Mouse (Mus musculus) lung, adult 2 months (tissue): ENCODE data around the gene Bcl2l12.

Experiments
- CTCF ChIP-seq: fragments of 200-500 bp; IDR thresholded peaks from 2 replicates; pipeline ENCODE4 v1.5.1; 2011; ENCODE audit warnings: mild to moderate bottlenecking, low read length, control low read depth; ENCODE audit not compliant: insufficient read depth
- POLR2A ChIP-seq: fragments of 200-500 bp; IDR thresholded peaks from 2 replicates; pipeline ENCODE4 v1.6.1; 2011; ENCODE audit warnings: low read depth, mild to moderate bottlenecking, control low read depth, low read length, borderline replicate concordance; ENCODE audit errors: extremely low read depth

DNA sequence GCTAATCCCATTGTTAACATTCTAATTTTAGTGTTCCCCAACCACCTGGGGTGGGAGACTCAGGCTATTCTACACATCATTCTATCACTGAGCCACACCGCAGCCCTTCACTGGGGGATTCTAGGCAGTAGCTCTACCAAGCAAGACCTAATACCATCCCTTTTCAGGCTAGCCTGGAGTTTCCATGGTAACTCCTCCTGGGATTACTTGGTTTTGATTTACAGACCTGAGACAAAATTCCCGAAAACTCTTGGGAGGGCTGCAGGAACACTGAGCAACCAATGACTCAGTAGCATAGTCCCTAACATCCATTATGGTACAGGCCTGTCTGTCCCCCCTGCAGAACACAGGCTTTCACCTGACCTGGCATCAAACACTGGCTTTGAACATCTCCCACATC lies 27.7 kb upstream of the Bcl2l12 start:
- TF ChIP-seq POLR2A (no peak), CTCF (no peak)
